Mouse (Mus musculus): ENCODE data around the gene Best3. TPM values are rescaled to one million over a fixed set of nuclear protein-coding genes. Genes with fewer than 3 reads are reported as not detected.

Best3 gene
- polyA plus RNA-seq, 1 experiment from 2014 or later: 2.2 TPM

GRCm38 (mm10) chr10:116957867-116958551 lies 28.1 kb upstream of the Best3 start:
- Histone ChIP-seq H3K4me2 (replicated peaks) (no peak overlapping the region), H3K9me3 (replicated peaks) (no peaks in the 10 kb centered on the region)
- WGBS: 21% methylated on average over 5 of the region's 5 CpGs

GRCm38 (mm10) chr10:116962152-116962551 lies 24.0 kb upstream of the Best3 start:
- H3K4me2 ChIP-seq (replicated peaks): no peak overlapping the region
- H3K36me3 ChIP-seq: no peaks in the 10 kb centered on the region
- H3K4me1 ChIP-seq: no peaks in the 10 kb centered on the region
- H3K27me3 ChIP-seq: no peaks in the 10 kb centered on the region
- no peak overlapping the region for H3K27ac ChIP-seq (replicated peaks)
- no peaks in the 10 kb centered on the region for H3K9me3 ChIP-seq (replicated peaks)
- H3K4me3 ChIP-seq (replicated peaks): no peak overlapping the region
- no peak overlapping the region for H3K9ac ChIP-seq
- 58% methylated on average over 14 of the region's 14 CpGs for whole genome bisulfite sequencing
- no peak for ATAC-seq (ENCODE audit: insufficient number of reproducible peaks, low FRiP score, low TSS enrichment, low read depth)

More at GRCm38 (mm10) chr10:116957867-116958551, 28.1 kb upstream of the Best3 start:
- Histone ChIP-seq H3K36me3 (no peaks in the 10 kb centered on the region), H3K4me3 (replicated peaks) (no peak overlapping the region), H3K4me1 (no peaks in the 10 kb centered on the region), H3K27ac (replicated peaks) (no peak overlapping the region), H3K9ac (no peak overlapping the region), H3K27me3 (no peaks in the 10 kb centered on the region)
- ATAC-seq (ENCODE audit: insufficient number of reproducible peaks, low FRiP score, low TSS enrichment, low read depth): no peak

GRCm38 (mm10) chr10:116962803-116963202 lies 23.3 kb upstream of the Best3 start:
- 57% methylated on average over 17 of the region's 17 CpGs for WGBS
- no peak overlapping the region for H3K4me3 ChIP-seq (replicated peaks)
- no peaks in the 10 kb centered on the region for H3K36me3 ChIP-seq

GRCm38 (mm10) chr10:116964084-116964483 lies 22.0 kb upstream of the Best3 start:
- H3K4me2 ChIP-seq (replicated peaks): no peak overlapping the region
- ATAC-seq (ENCODE audit: insufficient number of reproducible peaks, low FRiP score, low TSS enrichment, low read depth): no peak
- no peaks in the 10 kb centered on the region for H3K27me3 ChIP-seq
- 75% methylated on average over 11 of the region's 11 CpGs for WGBS
- no peaks in the 10 kb centered on the region for H3K4me1 ChIP-seq
- no peak overlapping the region for H3K4me3 ChIP-seq (replicated peaks)
- no peaks in the 10 kb centered on the region for H3K9me3 ChIP-seq (replicated peaks)
- no peak overlapping the region for H3K9ac ChIP-seq
- no peak overlapping the region for H3K27ac ChIP-seq (replicated peaks)
- H3K36me3 ChIP-seq: no peaks in the 10 kb centered on the region

More at GRCm38 (mm10) chr10:116962803-116963202, 23.3 kb upstream of the Best3 start:
- no peak overlapping the region for H3K27ac ChIP-seq (replicated peaks)
- no peak for ATAC-seq (ENCODE audit: insufficient number of reproducible peaks, low FRiP score, low TSS enrichment, low read depth)
- no peak overlapping the region for H3K4me2 ChIP-seq (replicated peaks)
- no peaks in the 10 kb centered on the region for H3K4me1 ChIP-seq
- H3K27me3 ChIP-seq: no peaks in the 10 kb centered on the region
- H3K9me3 ChIP-seq (replicated peaks): no peaks in the 10 kb centered on the region
- H3K9ac ChIP-seq: no peak overlapping the region

- Histone ChIP-seq H3K9me3 (replicated peaks) (no peaks in the 10 kb centered on the region), H3K4me3 (replicated peaks) (no peak overlapping the region), H3K9ac (no peak overlapping the region), H3K27ac (replicated peaks) (no peak overlapping the region), H3K4me1 (no peaks in the 10 kb centered on the region), H3K27me3 (no peaks in the 10 kb centered on the region), H3K36me3 (no peaks in the 10 kb centered on the region), H3K4me2 (replicated peaks) (no peak overlapping the region)
- 76% methylated on average over 4 of the region's 4 CpGs for WGBS
- no peak for ATAC-seq (ENCODE audit: insufficient number of reproducible peaks, low FRiP score, low TSS enrichment, low read depth)
Observed at GRCm38 (mm10) chr10:116964571-116964970, 21.5 kb upstream of the Best3 start.

GRCm38 (mm10) chr10:116965297-116965696 lies 20.8 kb upstream of the Best3 start:
- ATAC-seq (ENCODE audit: insufficient number of reproducible peaks, low FRiP score, low TSS enrichment, low read depth): peak; percentile 65; the same call in 1 of the 2 replicates
- Histone ChIP-seq H3K9me3 (replicated peaks) (no peaks in the 10 kb centered on the region), H3K27ac (replicated peaks) (0 out of 2 replicates have a peak overlapping the region, but pooled peaks have one; percentile 60), H3K4me3 (replicated peaks) (no peak overlapping the region), H3K9ac (no peak overlapping the region), H3K4me1 (no peaks in the 10 kb centered on the region), H3K4me2 (replicated peaks) (no peak overlapping the region), H3K27me3 (no peaks in the 10 kb centered on the region), H3K36me3 (no peaks in the 10 kb centered on the region)
- WGBS: 21% methylated on average over 5 of the region's 5 CpGs

- H3K27me3 ChIP-seq: no peaks in the 10 kb centered on the region
- H3K4me3 ChIP-seq (replicated peaks): no peak overlapping the region
- no peak overlapping the region for H3K9ac ChIP-seq
- H3K27ac ChIP-seq (replicated peaks): 0 out of 2 replicates have a peak overlapping the region, but pooled peaks have one; percentile 60
- no peaks in the 10 kb centered on the region for H3K9me3 ChIP-seq (replicated peaks)
- H3K36me3 ChIP-seq: no peaks in the 10 kb centered on the region
- no peak for ATAC-seq (ENCODE audit: insufficient number of reproducible peaks, low FRiP score, low TSS enrichment, low read depth)
- no peak overlapping the region for H3K4me2 ChIP-seq (replicated peaks)
- H3K4me1 ChIP-seq: no peaks in the 10 kb centered on the region
- 87% methylated on average over 6 of the region's 6 CpGs for WGBS
Observed at GRCm38 (mm10) chr10:116966065-116966464, 20.0 kb upstream of the Best3 start.

- no peak overlapping the region for H3K4me2 ChIP-seq (replicated peaks)
- no peaks in the 10 kb centered on the region for H3K27me3 ChIP-seq
- H3K9ac ChIP-seq: no peak overlapping the region
- H3K27ac ChIP-seq (replicated peaks): no peak overlapping the region
- WGBS: 73% methylated on average over 4 of the region's 4 CpGs
- no peaks in the 10 kb centered on the region for H3K36me3 ChIP-seq
- H3K4me3 ChIP-seq (replicated peaks): no peak overlapping the region
- ATAC-seq (ENCODE audit: insufficient number of reproducible peaks, low FRiP score, low TSS enrichment, low read depth): no peak
- H3K4me1 ChIP-seq: no peaks in the 10 kb centered on the region
- H3K9me3 ChIP-seq (replicated peaks): no peaks in the 10 kb centered on the region
Observed at GRCm38 (mm10) chr10:116968741-116969140, 17.4 kb upstream of the Best3 start.

- Histone ChIP-seq H3K9me3 (replicated peaks) (no peaks in the 10 kb centered on the region), H3K27me3 (no peaks in the 10 kb centered on the region), H3K4me2 (replicated peaks) (no peak within 1 kb of the TSS), H3K27ac (replicated peaks) (no peak within 1 kb of the TSS), H3K4me3 (replicated peaks) (no peak within 1 kb of the TSS), H3K36me3 (no peaks in the 10 kb centered on the region), H3K4me1 (no peaks in the 10 kb centered on the region), H3K9ac (no peak within 1 kb of the TSS)
- ATAC-seq (ENCODE audit: insufficient number of reproducible peaks, low FRiP score, low TSS enrichment, low read depth): no peak
- WGBS: 95% methylated on average over 6 of the region's 6 CpGs
Observed at GRCm38 (mm10) chr10:116972509-116972908, 13.6 kb upstream of the Best3 start, which contains the start of gene Gm10271. Gene Gm10271, minus strand, starts transcription at chr10:116972609.

GRCm38 (mm10) chr10:116977455-116977854 lies 8.7 kb upstream of the Best3 start:
- H3K4me1 ChIP-seq: no peaks in the 10 kb centered on the region
- H3K9me3 ChIP-seq (replicated peaks): no peaks in the 10 kb centered on the region
- no peaks in the 10 kb centered on the region for H3K27me3 ChIP-seq
- 49% methylated on average over 4 of the region's 4 CpGs for WGBS
- no peak overlapping the region for H3K4me2 ChIP-seq (replicated peaks)
- no peak overlapping the region for H3K27ac ChIP-seq (replicated peaks)
- ATAC-seq (ENCODE audit: insufficient number of reproducible peaks, low FRiP score, low TSS enrichment, low read depth): no peak
- H3K4me3 ChIP-seq (replicated peaks): no peak overlapping the region
- no peak overlapping the region for H3K9ac ChIP-seq
- H3K36me3 ChIP-seq: no peaks in the 10 kb centered on the region

GRCm38 (mm10) chr10:116977858-116978257 lies 8.3 kb upstream of the Best3 start:
- Histone ChIP-seq H3K27me3 (no peaks in the 10 kb centered on the region), H3K9me3 (replicated peaks) (no peaks in the 10 kb centered on the region), H3K4me2 (replicated peaks) (no peak overlapping the region), H3K9ac (no peak overlapping the region), H3K4me3 (replicated peaks) (no peak overlapping the region), H3K27ac (replicated peaks) (no peak overlapping the region), H3K36me3 (no peaks in the 10 kb centered on the region), H3K4me1 (no peaks in the 10 kb centered on the region)
- 77% methylated on average over 2 of the region's 2 CpGs for WGBS
- ATAC-seq (ENCODE audit: insufficient number of reproducible peaks, low FRiP score, low TSS enrichment, low read depth): no peak

GRCm38 (mm10) chr10:116978841-116979240 lies 7.3 kb upstream of the Best3 start:
- WGBS: 94% methylated on average over 9 of the region's 9 CpGs
- H3K4me1 ChIP-seq: no peaks in the 10 kb centered on the region
- ATAC-seq (ENCODE audit: insufficient number of reproducible peaks, low FRiP score, low TSS enrichment, low read depth): no peak

More at GRCm38 (mm10) chr10:116978841-116979240, 7.3 kb upstream of the Best3 start:
- H3K9ac ChIP-seq: no peak overlapping the region
- H3K9me3 ChIP-seq (replicated peaks): no peaks in the 10 kb centered on the region
- H3K27me3 ChIP-seq: no peaks in the 10 kb centered on the region
- no peak overlapping the region for H3K27ac ChIP-seq (replicated peaks)
- no peak overlapping the region for H3K4me3 ChIP-seq (replicated peaks)
- no peaks in the 10 kb centered on the region for H3K36me3 ChIP-seq
- H3K4me2 ChIP-seq (replicated peaks): no peak overlapping the region
